Mouse (Mus musculus) spleen, adult 18-20 months (tissue): ENCODE data around the gene Htr1b.

ENCODE experiments used
- DNase-seq, 2 experiments: peaks; one replicate each; pipeline ENCODE4 v3.0.0; 2022; ENCODE audit warnings: mixed read lengths in 2 of 2

Gene Htr1b

DNA sequence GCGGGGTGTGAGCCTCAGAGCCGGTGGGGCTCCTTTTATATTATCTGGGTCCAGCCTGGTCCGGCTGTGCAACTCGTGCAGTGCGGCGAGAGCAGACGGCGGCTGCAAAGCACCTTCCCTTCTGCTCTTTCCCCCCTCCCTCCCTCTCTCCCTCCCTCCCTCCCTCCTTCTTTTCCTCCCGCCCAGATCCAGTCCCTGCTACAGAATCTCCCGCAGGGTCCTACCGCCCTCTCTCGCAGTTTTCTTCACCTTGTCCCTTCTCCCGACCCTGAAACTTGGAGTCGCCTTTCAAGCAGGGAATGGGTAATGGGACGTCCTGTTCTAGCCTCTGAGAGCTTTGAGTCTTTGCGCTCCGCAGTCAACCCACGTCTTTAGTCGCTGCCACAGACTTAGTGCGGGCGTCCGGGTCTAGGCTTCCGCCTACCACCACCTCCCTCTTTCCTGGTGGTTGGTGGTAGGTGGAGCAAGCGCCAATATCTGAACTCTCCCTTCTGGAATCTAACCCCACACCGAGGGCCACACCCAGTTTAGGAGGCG, at the start of gene Htr1b:
TSS of gene Htr1b (minus strand) at position 392 of the 537 bp plus-strand sequence.
- DNase-seq: no peak

DNA sequence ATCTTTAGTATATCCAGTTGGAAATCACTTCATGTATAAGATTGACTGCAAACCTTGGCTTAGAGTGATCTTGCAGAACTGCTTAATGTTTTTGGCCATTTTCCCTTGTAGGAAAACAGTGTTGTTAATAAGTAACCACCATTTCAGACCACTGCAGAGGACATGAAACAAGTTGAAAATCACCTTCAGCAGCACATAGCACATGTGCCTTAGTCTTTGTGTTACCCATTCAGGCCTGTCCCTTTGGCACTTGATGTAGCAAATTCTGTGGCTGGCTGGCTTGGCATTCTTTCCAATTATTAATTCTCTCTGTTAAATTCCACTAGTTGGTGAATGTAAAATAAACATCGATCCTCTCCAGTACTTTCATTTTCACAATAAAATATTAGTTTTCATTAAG, 43.1 kb upstream of the Htr1b start:
- no peak for DNase-seq

DNA sequence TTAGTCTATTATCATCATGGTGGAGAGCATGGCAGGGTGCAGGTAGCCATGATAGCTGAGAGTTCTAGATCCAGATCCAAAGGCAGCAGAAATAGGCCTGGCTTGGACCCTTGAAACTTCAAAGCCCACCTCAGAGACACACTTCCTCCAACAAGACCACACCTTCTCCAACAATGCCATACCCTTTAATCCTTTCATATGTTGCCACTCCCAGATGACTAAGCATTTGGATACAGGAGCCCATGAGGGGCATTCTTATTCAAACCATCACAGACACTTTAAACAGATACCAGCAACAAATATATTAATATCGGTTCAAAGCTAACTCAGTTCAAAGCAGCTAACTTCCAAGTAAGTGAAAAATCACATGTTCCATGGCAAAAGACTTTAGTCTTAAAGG, 3.9 kb upstream of the Htr1b start:
- DNase-seq: no peak

DNA sequence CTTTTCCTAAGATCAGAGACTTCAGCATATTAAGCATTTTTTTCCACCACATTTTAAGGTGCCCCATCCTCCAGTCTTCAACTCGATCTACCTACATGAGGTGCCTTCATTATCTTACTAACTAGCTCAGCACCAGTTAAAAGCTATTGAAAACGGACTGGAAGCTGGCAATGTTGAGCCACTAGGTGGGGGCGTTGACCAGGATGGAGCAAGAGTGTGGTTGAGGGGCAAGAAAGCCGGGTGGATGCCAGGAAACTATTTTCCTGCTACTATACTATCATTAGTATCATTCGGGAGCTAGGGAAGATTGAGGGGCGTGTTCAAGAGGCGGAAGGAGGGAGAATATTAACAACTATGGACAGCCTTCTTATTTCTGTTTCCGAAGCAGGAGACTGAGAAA, 1.5 kb upstream of the Htr1b start:
- no peak for DNase-seq

DNA sequence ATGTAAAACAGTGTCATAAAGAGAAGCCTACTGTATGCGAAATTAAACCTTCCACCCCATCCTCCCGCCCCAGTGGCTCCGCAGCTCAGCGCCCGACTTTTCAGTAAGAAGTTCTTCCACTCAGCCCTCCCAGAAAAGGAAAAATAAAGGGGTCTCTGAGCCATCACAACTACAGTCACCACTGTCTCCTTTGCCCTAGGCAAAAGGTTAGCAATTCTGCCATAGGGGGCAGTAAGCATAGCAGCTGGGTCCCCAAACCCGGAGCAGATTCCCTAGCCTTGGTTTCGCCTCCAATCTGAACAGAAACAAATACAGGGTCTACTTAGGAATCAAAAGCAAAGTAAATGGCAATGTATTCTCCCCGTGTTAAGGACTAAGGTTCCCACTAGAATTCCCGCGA, 535 bp upstream of the Htr1b start:
- no peak for DNase-seq

DNA sequence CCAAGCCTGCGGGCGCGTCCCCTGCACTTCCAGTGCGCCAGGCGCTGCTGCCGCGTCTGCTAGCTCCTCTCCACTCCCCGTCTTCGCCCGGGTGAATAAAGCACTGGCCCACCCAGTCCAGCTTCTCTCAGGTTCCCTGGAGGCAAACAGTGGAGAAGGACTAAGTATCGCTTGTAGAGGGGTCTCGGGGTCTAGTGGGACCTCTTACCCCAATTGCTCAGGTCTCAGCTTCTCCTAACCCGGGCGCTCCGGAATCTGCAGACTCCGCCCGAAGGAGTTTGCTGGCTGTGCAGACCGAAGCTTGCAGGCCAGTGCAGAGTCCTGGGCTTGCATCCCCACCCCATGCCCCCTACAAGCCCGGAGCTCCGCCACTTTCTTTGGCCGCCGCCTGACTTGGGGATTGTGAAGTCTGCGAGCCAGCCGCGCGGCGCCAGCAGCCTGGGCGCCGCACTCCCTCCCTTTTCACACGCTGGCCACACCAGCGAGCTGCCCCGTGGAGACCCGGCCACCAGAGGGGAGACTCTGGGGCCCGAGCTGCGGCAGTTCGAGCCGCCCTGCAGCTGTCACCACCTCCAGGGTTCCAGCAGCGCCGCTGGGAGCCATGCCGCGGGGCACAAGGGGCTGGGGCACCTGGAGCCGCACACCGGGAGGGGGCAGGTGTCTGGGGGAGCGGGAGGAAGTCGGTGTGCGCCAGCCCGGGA, 742 bp downstream of the Htr1b start:
- DNase-seq: no peak

DNA sequence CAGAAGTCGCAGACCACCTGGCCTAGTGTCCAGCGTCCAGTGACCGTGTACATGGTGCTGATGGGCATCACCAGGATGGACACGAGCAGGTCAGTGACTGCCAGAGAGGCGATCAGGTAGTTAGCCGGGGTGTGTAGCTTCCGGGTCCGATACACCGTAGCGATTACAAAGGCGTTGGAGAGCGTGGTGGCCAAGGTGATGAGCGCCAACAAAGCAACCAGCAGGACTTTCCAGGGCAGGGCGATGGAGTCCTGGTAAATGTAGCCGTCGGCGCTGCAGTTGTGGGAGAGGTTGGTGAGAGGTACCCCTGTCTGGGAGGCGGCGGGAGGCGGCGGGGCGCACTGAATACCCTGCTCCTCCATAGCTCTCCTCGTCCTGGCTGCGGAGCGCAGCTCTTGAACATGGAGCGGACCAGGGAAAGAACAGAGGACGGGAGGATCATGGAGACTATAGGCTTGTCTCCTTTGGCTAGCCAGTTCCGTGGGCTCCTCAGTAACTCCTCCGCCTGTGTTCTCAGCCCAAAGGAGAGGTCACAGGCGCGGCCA, 1.4 kb downstream of the Htr1b start:
- no peak for DNase-seq

DNA sequence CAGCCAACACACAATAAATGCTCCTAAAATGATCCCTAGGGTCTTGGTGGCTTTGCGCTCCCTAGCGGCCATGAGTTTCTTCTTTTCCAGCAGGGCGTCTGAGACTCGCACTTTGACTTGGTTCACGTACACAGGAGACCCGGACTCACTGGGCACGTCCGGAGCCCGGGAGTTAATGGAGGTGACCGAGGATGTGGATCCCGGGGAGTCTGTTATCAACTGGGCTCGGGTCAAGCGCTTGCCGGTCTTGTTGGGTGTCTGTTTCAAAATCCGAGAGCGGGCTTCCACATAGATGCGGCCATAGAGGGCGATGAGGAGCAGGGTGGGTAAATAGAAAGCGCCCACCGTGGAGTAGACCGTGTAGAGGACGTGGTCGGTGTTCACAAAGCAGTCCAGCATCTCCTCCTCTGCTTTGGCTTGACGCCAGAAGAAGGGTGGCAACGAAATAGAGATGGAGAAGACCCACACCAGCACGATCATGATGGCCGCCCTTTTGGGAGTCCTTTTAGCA, 2.0 kb downstream of the Htr1b start:
- no peak for DNase-seq

DNA sequence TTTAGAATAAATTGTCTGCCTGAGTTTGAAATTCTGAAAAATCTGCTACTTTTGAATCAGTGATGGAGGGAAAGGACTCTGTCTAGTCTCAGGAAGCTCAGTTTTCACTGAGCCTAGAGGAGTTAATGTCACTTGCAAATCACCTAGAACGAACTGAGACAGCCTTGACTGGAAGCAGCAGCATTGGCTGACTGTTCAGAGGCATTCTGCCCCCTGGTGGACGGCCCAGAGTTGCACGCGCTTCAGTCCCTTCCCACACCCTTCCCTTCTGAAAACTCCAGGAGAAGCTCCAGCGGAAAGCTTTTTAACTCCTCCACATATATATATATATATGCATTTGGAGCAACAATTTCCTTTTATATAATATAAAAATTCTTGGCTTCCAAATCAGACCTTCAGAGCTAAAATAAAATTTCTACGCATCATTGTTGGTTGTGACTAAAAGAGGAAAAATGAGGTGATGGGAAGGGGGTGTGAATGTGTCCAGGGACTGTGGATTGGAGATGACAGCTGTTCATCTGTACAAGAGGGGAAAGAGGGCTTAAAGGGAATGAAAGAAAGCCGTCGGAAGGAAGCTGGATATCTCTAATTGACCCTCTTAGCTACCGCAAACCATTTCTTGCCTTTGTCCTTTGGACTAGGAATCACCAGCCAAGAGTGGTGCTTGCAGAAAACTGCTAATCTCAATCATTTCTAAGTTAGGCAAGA, 6.6 kb downstream of the Htr1b start:
- peak; percentile 10 to 56 for DNase-seq

DNA sequence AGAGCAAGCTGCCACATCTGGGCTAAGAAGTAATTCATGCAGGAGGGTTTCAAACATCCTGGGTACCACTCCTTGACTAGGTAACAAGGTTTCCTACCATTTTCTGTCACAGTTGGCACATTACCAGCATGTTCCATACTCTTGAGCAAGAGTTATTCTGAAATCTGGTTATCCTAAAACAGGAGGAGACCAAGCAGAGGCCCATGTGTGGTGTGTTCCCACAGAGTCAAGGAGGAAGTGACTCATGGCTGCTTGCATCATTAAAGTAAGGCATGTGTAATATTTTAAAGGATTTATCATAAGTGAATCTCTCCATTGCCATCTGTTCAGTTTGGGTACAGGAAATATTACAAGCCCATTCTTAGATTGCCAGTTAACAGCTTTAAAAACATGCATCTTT, 7.7 kb downstream of the Htr1b start:
- DNase-seq: no peak

DNA sequence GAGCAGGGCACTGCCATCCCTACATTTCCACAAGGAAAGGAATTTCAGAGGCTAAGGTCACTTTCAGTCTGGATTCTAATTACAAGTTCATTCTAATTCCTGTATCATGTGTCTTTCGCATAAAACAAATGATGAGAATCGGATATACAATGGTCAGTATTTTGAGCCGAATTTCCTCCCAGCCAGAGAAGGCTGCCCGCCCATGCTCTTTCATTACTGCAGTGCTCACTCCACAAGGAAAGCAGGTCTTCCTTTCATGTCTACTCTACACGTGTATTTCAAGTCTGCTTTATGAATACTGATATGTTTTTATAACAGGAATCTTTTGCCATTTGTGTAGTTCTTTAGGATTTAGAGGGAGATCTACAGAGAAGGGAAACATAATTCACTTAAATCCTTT, 10.8 kb downstream of the Htr1b start:
- no peak for DNase-seq

DNA sequence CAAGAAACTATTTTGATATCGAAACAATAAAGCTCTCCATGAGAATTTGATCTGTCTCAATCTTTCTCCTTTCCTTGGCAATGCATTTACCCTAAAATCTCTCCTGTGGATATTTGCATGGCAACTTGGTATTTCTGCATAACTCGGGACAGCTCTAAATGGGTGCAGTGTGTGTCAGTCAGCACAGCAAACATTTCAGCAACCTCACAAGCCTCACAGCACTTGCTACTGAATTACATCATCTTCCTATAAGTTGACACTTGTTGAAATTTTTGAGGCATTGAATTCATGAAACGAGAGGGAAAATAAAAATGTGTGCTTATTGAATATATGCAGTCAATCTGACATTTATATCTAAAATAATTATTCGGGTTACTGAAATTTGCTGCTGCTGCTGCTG, 22.6 kb downstream of the Htr1b start:
- no peak for DNase-seq
